Mouse (Mus musculus) heart, embryonic 13.5 days (tissue): ENCODE data around the gene Col4a3. TPM values are rescaled to one million over a fixed set of nuclear protein-coding genes. Genes with fewer than 3 reads are reported as not detected.
A peak's percentile ranks its signal among the peaks of the same experiment; 100 is the strongest.

Source experiments
- ATAC-seq: fragments of 200-750 bp; cut with Nextera tagmentation; 2 replicates; pipeline ENCODE4 v1.8.0; 2017; ENCODE audit warnings: moderate TSS enrichment; ENCODE audit not compliant: insufficient number of reproducible peaks, low FRiP score, low TSS enrichment; ENCODE audit errors: extremely low read depth
- H3K27ac ChIP-seq: fragments of 300-500 bp; sonication (generic); replicated peaks from 2 replicates; pipeline ENCODE4 v1.5.1; 2015; ENCODE audit warnings: moderate library complexity, mild to moderate bottlenecking, inconsistent platforms
- H3K27me3 ChIP-seq: fragments of 300-500 bp; sonication (generic); replicated peaks from 2 replicates; pipeline ENCODE4 v1.6.1; 2015; ENCODE audit warnings: mild to moderate bottlenecking, inconsistent platforms
- H3K36me3 ChIP-seq: fragments of 300-500 bp; sonication (generic); 2 replicates; pipeline ENCODE4 v1.6.1; 2015; ENCODE audit warnings: mild to moderate bottlenecking, inconsistent platforms
- H3K4me1 ChIP-seq: fragments of 300-500 bp; sonication (generic); 2 replicates; pipeline ENCODE4 v1.6.1; 2015; ENCODE audit warnings: inconsistent platforms
- H3K4me2 ChIP-seq: fragments of 300-500 bp; sonication (generic); 2 replicates; pipeline ENCODE4 v1.6.1; 2015; ENCODE audit warnings: inconsistent platforms, mild to moderate bottlenecking, moderate library complexity
- H3K4me3 ChIP-seq: fragments of 300-500 bp; sonication (generic); 2 replicates; pipeline ENCODE4 v1.5.1; 2015; ENCODE audit warnings: moderate library complexity, mild to moderate bottlenecking, inconsistent platforms
- H3K9ac ChIP-seq: fragments of 300-500 bp; sonication (generic); 2 replicates; pipeline ENCODE4 v1.6.1; 2015; ENCODE audit warnings: inconsistent platforms, mild to moderate bottlenecking, moderate library complexity
- H3K9me3 ChIP-seq: fragments of 300-500 bp; sonication (generic); 2 replicates; pipeline ENCODE4 v1.6.1; 2016; ENCODE audit warnings: inconsistent platforms
- WGBS: fragments of 180-500 bp; shearing (Covaris S2); methylation state at CpG from one replicate; pipeline ENCODE4 v1.1.7; 2015; ENCODE audit warnings: mixed read lengths; 5-methylcytosine and 5-hydroxymethylcytosine counted together
- polyA plus RNA-seq: library from polyadenylated mRNA; unstranded; fragments of >200 nt; fragmentation: Nextera tagmentation; extraction: Ambion mirVana; gene quantifications from 2 replicates; pipeline ENCODE4 v1.2.1, GENCODE M21; 2015

The Col4a3 gene
- polyA plus RNA-seq = 0.41 and 0.46 TPM in 2 replicates

GRCm38 (mm10) chr1:82586713-82587399 lies at the start of gene Col4a3, which contains the start of gene Col4a4:
Gene Col4a3 (plus strand): TSS chr1:82586921.
Gene Col4a4 (minus strand): TSS chr1:82586849.
- Histone ChIP-seq H3K4me1 (peaks cover 13% of the 10 kb centered on the region), H3K9ac (peak within 1 kb of the TSS; percentile 71), H3K27me3 (peaks cover 53% of the 10 kb centered on the region), H3K36me3 (no peaks in the 10 kb centered on the region), H3K9me3 (no peaks in the 10 kb centered on the region), H3K27ac (no peak within 1 kb of the TSS), H3K4me3 (peak within 1 kb of the TSS; percentile 57), H3K4me2 (peak within 1 kb of the TSS; percentile 89)
- no peak for ATAC-seq
- 1% methylated on average over 34 of the region's 34 CpGs for WGBS

DNA sequence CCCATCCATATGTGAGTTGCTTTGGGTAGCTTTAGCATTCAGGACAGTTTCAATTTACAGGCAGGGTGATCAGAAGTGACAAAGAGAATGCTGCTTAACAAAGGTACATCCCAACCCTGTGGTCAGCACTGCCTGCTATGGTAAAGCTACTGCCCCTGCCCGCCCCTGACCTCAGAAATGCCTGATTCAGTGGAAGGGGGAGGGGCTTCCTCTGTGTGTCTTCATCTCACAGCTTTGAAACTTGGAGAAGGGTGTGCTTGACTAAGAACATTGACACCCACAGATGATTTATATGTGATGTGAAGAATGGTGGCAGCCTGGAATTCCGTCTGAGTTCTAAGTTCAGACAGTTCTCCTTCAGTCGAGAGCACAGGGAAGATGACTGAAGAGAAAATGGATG lies 48.9 kb upstream of the Col4a3 start:
- no peaks in the 10 kb centered on the region for H3K36me3 ChIP-seq
- H3K4me1 ChIP-seq = no peaks in the 10 kb centered on the region
- H3K4me3 ChIP-seq = no peak overlapping the region
- WGBS = 54% methylated on average over 3 of the region's 3 CpGs
- H3K27me3 ChIP-seq = no peaks in the 10 kb centered on the region
- no peaks in the 10 kb centered on the region for H3K9me3 ChIP-seq
- no peak overlapping the region for H3K9ac ChIP-seq
- H3K27ac ChIP-seq = no peak overlapping the region
- ATAC-seq = no peak
- H3K4me2 ChIP-seq = no peak overlapping the region

GRCm38 (mm10) chr1:82540056-82540455 lies 46.7 kb upstream of the Col4a3 start:
- Histone ChIP-seq H3K27ac (no peak overlapping the region), H3K4me1 (no peaks in the 10 kb centered on the region), H3K9ac (no peak overlapping the region), H3K4me2 (no peak overlapping the region), H3K4me3 (no peak overlapping the region), H3K36me3 (no peaks in the 10 kb centered on the region), H3K27me3 (no peaks in the 10 kb centered on the region), H3K9me3 (no peaks in the 10 kb centered on the region)
- ATAC-seq = no peak
- WGBS = 67% methylated on average over 5 of the region's 5 CpGs

DNA sequence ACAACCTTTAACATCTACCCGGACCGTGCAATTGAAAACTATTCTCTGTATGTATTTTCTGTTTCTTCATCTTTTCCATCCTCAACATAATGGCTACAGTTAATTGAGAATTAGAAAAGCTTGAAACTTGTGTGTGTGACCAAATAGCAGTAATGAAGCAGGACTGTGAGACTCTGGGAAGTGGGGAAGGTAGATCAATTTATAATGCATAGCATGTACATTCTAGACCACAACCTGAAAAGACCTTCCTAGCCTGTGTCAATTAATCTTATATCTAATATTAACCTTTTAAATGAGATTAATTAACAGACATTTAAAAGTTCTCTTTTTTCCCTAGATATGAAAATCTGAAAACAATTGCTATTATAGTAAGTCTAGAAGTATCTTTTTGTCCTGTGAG lies 42.8 kb upstream of the Col4a3 start:
- no peak overlapping the region for H3K9ac ChIP-seq
- H3K27ac ChIP-seq = no peak overlapping the region
- no peak overlapping the region for H3K4me2 ChIP-seq
- H3K9me3 ChIP-seq = no peaks in the 10 kb centered on the region
- 84% methylated on average over 2 of the region's 2 CpGs for WGBS
- no peak overlapping the region for H3K4me3 ChIP-seq
- no peaks in the 10 kb centered on the region for H3K4me1 ChIP-seq
- H3K36me3 ChIP-seq = no peaks in the 10 kb centered on the region
- H3K27me3 ChIP-seq = no peaks in the 10 kb centered on the region
- ATAC-seq = no peak

DNA sequence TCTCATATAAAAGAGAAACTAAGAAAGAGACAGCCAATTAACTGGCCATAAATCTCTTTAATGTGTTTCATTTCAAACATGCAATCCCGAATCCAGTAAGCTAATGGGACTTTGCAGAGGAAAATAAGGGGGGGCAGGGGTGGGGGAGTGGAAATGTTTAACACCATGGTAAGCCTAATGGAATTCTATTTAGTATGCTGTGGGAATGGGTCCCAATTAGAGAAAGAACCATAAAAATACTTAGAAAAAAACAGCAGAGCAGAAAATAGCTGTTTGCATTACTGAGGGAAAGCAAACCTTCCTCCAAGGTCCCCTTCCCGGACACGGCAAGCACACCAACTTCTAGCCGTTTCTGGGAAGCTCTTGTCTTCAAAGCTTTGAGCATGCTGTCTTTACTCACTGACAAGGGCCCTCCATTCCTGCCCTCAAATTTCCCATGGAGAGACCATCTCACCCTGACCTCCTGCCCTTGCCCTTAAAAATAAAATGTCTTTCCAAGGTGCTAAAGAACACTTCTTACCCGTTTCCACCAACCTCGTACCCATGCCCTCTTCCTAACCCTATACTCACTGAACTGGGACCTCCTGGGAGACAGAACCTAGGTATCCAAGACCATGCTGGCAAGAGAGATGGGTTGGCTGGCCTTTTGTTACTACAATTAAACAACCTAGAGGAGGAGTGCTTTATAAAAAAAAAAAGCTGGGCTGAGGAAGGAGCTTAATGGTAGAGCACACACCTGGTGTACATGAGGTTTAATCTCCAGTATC lies 42.1 kb upstream of the Col4a3 start:
- 67% methylated on average over 6 of the region's 6 CpGs for WGBS
- Histone ChIP-seq H3K27ac (no peak overlapping the region), H3K36me3 (no peaks in the 10 kb centered on the region), H3K4me3 (no peak overlapping the region), H3K4me1 (no peaks in the 10 kb centered on the region), H3K9me3 (no peaks in the 10 kb centered on the region), H3K9ac (no peak overlapping the region), H3K4me2 (no peak overlapping the region), H3K27me3 (no peaks in the 10 kb centered on the region)
- ATAC-seq = no peak

DNA sequence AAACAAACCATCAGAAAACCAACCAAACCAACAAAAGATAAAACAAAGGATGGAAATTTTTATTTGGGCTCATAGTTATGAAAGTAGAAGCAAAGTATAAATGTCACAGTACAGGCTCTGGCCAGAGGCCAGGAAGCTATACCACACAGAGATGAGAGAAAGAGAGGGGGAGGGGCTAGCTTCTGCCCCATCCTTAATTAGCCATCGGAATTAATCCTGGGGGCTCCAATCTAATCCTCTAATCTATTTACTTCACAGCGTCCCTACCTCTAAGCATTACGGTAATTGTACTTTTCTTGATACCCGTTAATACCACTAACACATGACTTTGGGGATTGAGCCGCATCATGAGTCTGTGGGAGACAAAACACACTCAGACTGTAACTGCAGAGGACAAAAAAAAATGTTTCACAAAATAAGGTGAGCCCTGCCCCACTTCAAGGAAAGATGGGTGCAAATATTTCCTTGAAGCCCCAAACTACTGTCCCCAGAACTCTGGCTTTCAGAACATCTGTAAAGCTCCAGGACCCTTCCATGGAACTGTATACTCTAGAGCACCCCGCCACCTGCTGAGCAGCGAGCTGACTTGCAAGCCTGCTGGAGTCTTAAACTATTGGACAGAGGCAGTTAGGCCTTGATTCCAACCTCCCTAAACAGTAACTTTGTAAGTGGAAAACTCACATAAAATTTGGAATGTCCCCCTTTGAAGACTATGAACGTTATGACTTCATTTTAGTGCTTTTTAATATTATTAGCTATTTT lies 41.3 kb upstream of the Col4a3 start:
- 68% methylated on average over 8 of the region's 8 CpGs for WGBS

DNA sequence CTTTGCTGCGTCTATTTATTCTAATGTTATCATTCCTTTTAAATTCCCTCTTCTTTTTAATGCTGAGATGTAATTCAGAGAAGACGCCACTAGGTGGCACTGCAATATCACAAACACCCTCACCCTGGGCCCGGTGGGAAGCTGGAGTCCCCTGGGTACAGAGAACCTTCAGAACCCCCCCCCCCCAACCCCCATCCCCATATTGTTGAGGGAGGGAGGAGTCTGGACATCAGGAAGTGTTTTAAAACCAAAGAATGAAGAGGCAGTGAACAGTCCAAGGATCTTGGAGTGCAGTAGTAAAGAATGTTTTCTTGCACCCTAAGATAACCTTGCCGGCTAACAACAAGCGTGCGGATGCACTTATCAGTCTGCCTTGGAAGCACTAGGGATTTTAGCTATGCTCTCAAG lies 32.3 kb upstream of the Col4a3 start:
- Histone ChIP-seq H3K4me1 (peaks cover 8% of the 10 kb centered on the region), H3K36me3 (no peaks in the 10 kb centered on the region), H3K27me3 (peaks cover 31% of the 10 kb centered on the region), H3K9ac (0 out of 2 replicates have a peak overlapping the region, but pooled peaks have one; percentile 17), H3K27ac (no peak overlapping the region), H3K9me3 (no peaks in the 10 kb centered on the region), H3K4me3 (peak overlapping the region; percentile 17), H3K4me2 (peak overlapping the region; percentile 51)
- no peak for ATAC-seq
- 6% methylated on average over 6 of the region's 6 CpGs for WGBS

More for the DNA sequence above, 41.3 kb upstream of the Col4a3 start:
- no peak overlapping the region for H3K4me3 ChIP-seq
- H3K36me3 ChIP-seq = no peaks in the 10 kb centered on the region
- H3K27ac ChIP-seq = no peak overlapping the region
- H3K9ac ChIP-seq = no peak overlapping the region
- H3K9me3 ChIP-seq = no peaks in the 10 kb centered on the region
- no peak overlapping the region for H3K4me2 ChIP-seq
- ATAC-seq = no peak
- H3K4me1 ChIP-seq = no peaks in the 10 kb centered on the region
- no peaks in the 10 kb centered on the region for H3K27me3 ChIP-seq

DNA sequence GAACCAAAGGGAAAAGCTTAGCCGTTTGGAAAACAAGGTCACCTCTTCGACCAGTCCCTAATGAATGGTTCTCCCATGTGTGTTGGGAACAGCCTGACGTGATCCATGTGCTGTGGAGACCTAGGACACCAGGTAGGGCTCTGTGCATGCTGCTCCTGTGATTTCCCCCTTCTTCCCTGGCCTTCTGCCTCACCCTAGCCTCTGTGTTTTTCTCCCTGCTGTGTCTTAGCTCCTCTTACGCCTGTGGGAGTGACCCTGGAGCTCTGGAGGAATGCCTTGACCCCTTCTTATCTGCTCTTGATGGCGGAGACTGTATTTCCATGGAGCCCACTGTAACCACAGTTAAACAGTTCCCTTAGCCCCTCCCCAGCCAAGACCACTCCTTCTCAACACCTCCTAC lies 31.8 kb upstream of the Col4a3 start:
- no peaks in the 10 kb centered on the region for H3K36me3 ChIP-seq
- peaks cover 8% of the 10 kb centered on the region for H3K4me1 ChIP-seq
- H3K27me3 ChIP-seq = peaks cover 32% of the 10 kb centered on the region
- H3K27ac ChIP-seq = 0 out of 2 replicates have a peak overlapping the region, but pooled peaks have one; percentile 10
- H3K4me3 ChIP-seq = peak overlapping the region; percentile 17
- no peak for ATAC-seq
- H3K9ac ChIP-seq = peak overlapping the region; percentile 17; the same call in 1 of the 2 replicates
- H3K4me2 ChIP-seq = peak overlapping the region; percentile 51
- H3K9me3 ChIP-seq = no peaks in the 10 kb centered on the region
- WGBS = 28% methylated on average over 5 of the region's 5 CpGs

DNA sequence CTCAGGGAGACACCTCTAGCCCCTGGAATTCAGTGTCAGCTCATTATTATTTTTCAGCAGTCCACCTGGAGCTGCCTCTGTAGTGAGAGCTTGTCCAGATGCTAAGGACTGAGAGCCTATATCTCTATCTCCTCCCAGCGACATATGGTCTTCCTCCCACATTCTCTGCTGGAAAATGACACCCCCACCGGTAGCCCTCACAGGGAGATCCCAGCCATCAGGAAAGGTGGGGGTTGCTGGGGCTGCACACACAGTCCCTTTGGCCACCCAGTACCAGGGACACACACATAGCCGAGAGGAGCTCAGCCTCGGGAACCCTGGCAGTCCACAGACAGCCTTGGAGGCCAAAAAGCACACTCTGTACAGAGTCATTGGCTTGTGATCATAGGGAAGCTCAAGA lies 26.5 kb upstream of the Col4a3 start:
- Histone ChIP-seq H3K9me3 (peaks cover 4% of the 10 kb centered on the region; the same call in 1 of the 2 replicates), H3K4me3 (no peak overlapping the region), H3K36me3 (no peaks in the 10 kb centered on the region), H3K27ac (no peak overlapping the region), H3K4me2 (no peak overlapping the region), H3K9ac (no peak overlapping the region), H3K27me3 (peaks cover 25% of the 10 kb centered on the region), H3K4me1 (peaks cover under 1% of the 10 kb centered on the region; the same call in 1 of the 2 replicates)
- no peak; the same call in 1 of the 2 replicates for ATAC-seq
- WGBS = 39% methylated on average over 4 of the region's 4 CpGs

DNA sequence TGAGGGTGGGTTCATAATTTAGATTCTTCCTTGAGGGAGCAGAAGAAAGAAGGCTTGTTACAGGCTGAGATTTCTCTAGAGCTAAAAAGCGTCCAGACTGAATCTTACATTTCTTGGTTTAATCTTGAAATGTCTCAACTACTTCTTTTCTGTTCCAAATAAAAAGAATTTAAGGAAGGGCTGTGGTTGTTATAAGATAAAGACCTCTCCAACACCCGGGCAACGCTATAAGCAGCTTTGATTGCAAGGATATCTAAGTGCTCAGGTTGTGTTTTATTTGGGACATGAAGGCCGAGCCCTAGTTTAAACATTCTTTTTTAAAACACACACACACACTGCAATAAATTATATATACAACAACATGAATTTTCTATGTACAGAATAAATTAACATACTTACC lies 17.3 kb upstream of the Col4a3 start:
- H3K27me3 ChIP-seq = no peaks in the 10 kb centered on the region
- no peaks in the 10 kb centered on the region for H3K36me3 ChIP-seq
- ATAC-seq = no peak
- no peak overlapping the region for H3K4me2 ChIP-seq
- no peaks in the 10 kb centered on the region for H3K9me3 ChIP-seq
- H3K4me1 ChIP-seq = no peaks in the 10 kb centered on the region
- H3K9ac ChIP-seq = no peak overlapping the region
- 67% methylated on average over 4 of the region's 4 CpGs for WGBS
- H3K27ac ChIP-seq = no peak overlapping the region
- no peak overlapping the region for H3K4me3 ChIP-seq

GRCm38 (mm10) chr1:82571758-82572157 lies 15.0 kb upstream of the Col4a3 start:
- H3K9me3 ChIP-seq = no peaks in the 10 kb centered on the region
- WGBS = 58% methylated on average over 1 of the region's 1 CpGs
- H3K27me3 ChIP-seq = no peaks in the 10 kb centered on the region
- no peak for ATAC-seq
- H3K4me2 ChIP-seq = no peak overlapping the region
- no peak overlapping the region for H3K9ac ChIP-seq
- H3K27ac ChIP-seq = no peak overlapping the region
- H3K4me3 ChIP-seq = no peak overlapping the region
- H3K4me1 ChIP-seq = no peaks in the 10 kb centered on the region
- H3K36me3 ChIP-seq = no peaks in the 10 kb centered on the region
